Mouse (Mus musculus): Measurements from ENCODE around the gene Ccdc34. TPM values are rescaled to one million over a fixed set of nuclear protein-coding genes. Genes with fewer than 3 reads are reported as not detected.

Gene Ccdc34
- polyA plus RNA-seq, 1 experiment from 2014 or later = 29.9 TPM

GRCm38 (mm10) chr2:110058424-110058823, 40.8 kb downstream of the Ccdc34 start:
- no peak for ATAC-seq (ENCODE audit: low FRiP score)
- Histone ChIP-seq H3K4me2 (replicated peaks) (no peak overlapping the region), H3K27me3 (ENCODE audit: control insufficient read depth, insufficient read depth, low read length) (no peaks in the 10 kb centered on the region), H3K9me3 (ENCODE audit: control insufficient read depth, low read length) (no peaks in the 10 kb centered on the region), H3K4me3 (replicated peaks; ENCODE audit: low read length) (no peak overlapping the region), H3K9ac (no peak overlapping the region), H3K4me1 (replicated peaks; ENCODE audit: control insufficient read depth, insufficient read depth, low read length) (no peaks in the 10 kb centered on the region), H3K27ac (no peak overlapping the region), H3K36me3 (replicated peaks; ENCODE audit: control insufficient read depth, insufficient read depth) (no peaks in the 10 kb centered on the region)
- WGBS = 65% methylated on average over 4 of the region's 4 CpGs
- DNase-seq (ENCODE audit: low spot score) = no peak

GRCm38 (mm10) chr2:110063131-110063530, 45.5 kb downstream of the Ccdc34 start:
- ATAC-seq (ENCODE audit: low FRiP score) = no peak
- DNase-seq (ENCODE audit: low spot score) = no peak
- WGBS = 91% methylated on average over 1 of the region's 1 CpGs
- no peak overlapping the region for H3K4me3 ChIP-seq (replicated peaks; ENCODE audit: low read length)
- no peaks in the 10 kb centered on the region for H3K4me1 ChIP-seq (replicated peaks; ENCODE audit: control insufficient read depth, insufficient read depth, low read length)
- H3K27me3 ChIP-seq (ENCODE audit: control insufficient read depth, insufficient read depth, low read length) = no peaks in the 10 kb centered on the region
- no peak overlapping the region for H3K27ac ChIP-seq
- H3K9me3 ChIP-seq (ENCODE audit: control insufficient read depth, low read length) = no peaks in the 10 kb centered on the region
- no peaks in the 10 kb centered on the region for H3K36me3 ChIP-seq (replicated peaks; ENCODE audit: control insufficient read depth, insufficient read depth)
- H3K4me2 ChIP-seq (replicated peaks) = no peak overlapping the region
- H3K9ac ChIP-seq = no peak overlapping the region

GRCm38 (mm10) chr2:110068916-110069315, 51.3 kb downstream of the Ccdc34 start:
- Histone ChIP-seq H3K27me3 (ENCODE audit: control insufficient read depth, insufficient read depth, low read length) (no peaks in the 10 kb centered on the region), H3K4me3 (replicated peaks; ENCODE audit: low read length) (no peak overlapping the region), H3K27ac (no peak overlapping the region), H3K4me1 (replicated peaks; ENCODE audit: control insufficient read depth, insufficient read depth, low read length) (no peaks in the 10 kb centered on the region), H3K9me3 (ENCODE audit: control insufficient read depth, low read length) (no peaks in the 10 kb centered on the region), H3K9ac (no peak overlapping the region), H3K4me2 (replicated peaks) (no peak overlapping the region), H3K36me3 (replicated peaks; ENCODE audit: control insufficient read depth, insufficient read depth) (no peaks in the 10 kb centered on the region)
- ATAC-seq (ENCODE audit: low FRiP score) = no peak
- DNase-seq (ENCODE audit: low spot score) = no peak

- 89% methylated on average over 6 of the region's 6 CpGs for WGBS
- Histone ChIP-seq H3K36me3 (replicated peaks; ENCODE audit: control insufficient read depth, insufficient read depth) (no peaks in the 10 kb centered on the region), H3K27me3 (ENCODE audit: control insufficient read depth, insufficient read depth, low read length) (no peaks in the 10 kb centered on the region), H3K4me1 (replicated peaks; ENCODE audit: control insufficient read depth, insufficient read depth, low read length) (no peaks in the 10 kb centered on the region), H3K9me3 (ENCODE audit: control insufficient read depth, low read length) (no peaks in the 10 kb centered on the region), H3K27ac (no peak overlapping the region), H3K4me3 (replicated peaks; ENCODE audit: low read length) (no peak overlapping the region), H3K9ac (no peak overlapping the region), H3K4me2 (replicated peaks) (no peak overlapping the region)
- ATAC-seq (ENCODE audit: low FRiP score) (no peak), DNase-seq (ENCODE audit: low spot score) (no peak)
Observed at GRCm38 (mm10) chr2:110073023-110073422, 55.4 kb downstream of the Ccdc34 start.

- DNase-seq (ENCODE audit: low spot score) = no peak
- 94% methylated on average over 6 of the region's 6 CpGs for WGBS
Observed at GRCm38 (mm10) chr2:110074646-110075452, 57.2 kb downstream of the Ccdc34 start.

GRCm38 (mm10) chr2:110077240-110077639, 59.6 kb downstream of the Ccdc34 start:
- H3K27me3 ChIP-seq (ENCODE audit: control insufficient read depth, insufficient read depth, low read length) = no peaks in the 10 kb centered on the region
- H3K36me3 ChIP-seq (replicated peaks; ENCODE audit: control insufficient read depth, insufficient read depth) = no peaks in the 10 kb centered on the region
- WGBS = 88% methylated on average over 2 of the region's 2 CpGs
- no peak overlapping the region for H3K27ac ChIP-seq
- no peaks in the 10 kb centered on the region for H3K4me1 ChIP-seq (replicated peaks; ENCODE audit: control insufficient read depth, insufficient read depth, low read length)
- ATAC-seq (ENCODE audit: low FRiP score) = no peak
- no peak overlapping the region for H3K4me3 ChIP-seq (replicated peaks; ENCODE audit: low read length)
- H3K4me2 ChIP-seq (replicated peaks) = no peak overlapping the region
- H3K9ac ChIP-seq = no peak overlapping the region
- no peaks in the 10 kb centered on the region for H3K9me3 ChIP-seq (ENCODE audit: control insufficient read depth, low read length)
- no peak for DNase-seq (ENCODE audit: low spot score)

More at GRCm38 (mm10) chr2:110074646-110075452, 57.2 kb downstream of the Ccdc34 start:
- Histone ChIP-seq H3K4me2 (replicated peaks) (no peak overlapping the region), H3K9me3 (ENCODE audit: control insufficient read depth, low read length) (no peaks in the 10 kb centered on the region), H3K4me3 (replicated peaks; ENCODE audit: low read length) (no peak overlapping the region), H3K27me3 (ENCODE audit: control insufficient read depth, insufficient read depth, low read length) (no peaks in the 10 kb centered on the region), H3K4me1 (replicated peaks; ENCODE audit: control insufficient read depth, insufficient read depth, low read length) (no peaks in the 10 kb centered on the region), H3K27ac (no peak overlapping the region), H3K9ac (no peak overlapping the region), H3K36me3 (replicated peaks; ENCODE audit: control insufficient read depth, insufficient read depth) (no peaks in the 10 kb centered on the region)
- no peak for ATAC-seq (ENCODE audit: low FRiP score)

- WGBS = 77% methylated on average over 2 of the region's 2 CpGs
Observed at GRCm38 (mm10) chr2:110077655-110078054, 60.0 kb downstream of the Ccdc34 start.

GRCm38 (mm10) chr2:110080532-110080931, 62.9 kb downstream of the Ccdc34 start:
- 79% methylated on average over 6 of the region's 6 CpGs for WGBS
- H3K4me2 ChIP-seq (replicated peaks) = no peak overlapping the region
- DNase-seq (ENCODE audit: low spot score) = no peak

More at GRCm38 (mm10) chr2:110077655-110078054, 60.0 kb downstream of the Ccdc34 start:
- Histone ChIP-seq H3K9ac (no peak overlapping the region), H3K4me2 (replicated peaks) (no peak overlapping the region), H3K4me1 (replicated peaks; ENCODE audit: control insufficient read depth, insufficient read depth, low read length) (no peaks in the 10 kb centered on the region), H3K27ac (no peak overlapping the region), H3K27me3 (ENCODE audit: control insufficient read depth, insufficient read depth, low read length) (no peaks in the 10 kb centered on the region), H3K36me3 (replicated peaks; ENCODE audit: control insufficient read depth, insufficient read depth) (no peaks in the 10 kb centered on the region), H3K9me3 (ENCODE audit: control insufficient read depth, low read length) (no peaks in the 10 kb centered on the region), H3K4me3 (replicated peaks; ENCODE audit: low read length) (no peak overlapping the region)
- ATAC-seq (ENCODE audit: low FRiP score) (no peak), DNase-seq (ENCODE audit: low spot score) (no peak)

GRCm38 (mm10) chr2:110082975-110083374, 65.4 kb downstream of the Ccdc34 start:
- H3K27me3 ChIP-seq (ENCODE audit: control insufficient read depth, insufficient read depth, low read length) = no peaks in the 10 kb centered on the region
- no peaks in the 10 kb centered on the region for H3K9me3 ChIP-seq (ENCODE audit: control insufficient read depth, low read length)
- H3K4me3 ChIP-seq (replicated peaks; ENCODE audit: low read length) = no peak overlapping the region
- 93% methylated on average over 2 of the region's 2 CpGs for WGBS
- ATAC-seq (ENCODE audit: low FRiP score) = no peak
- H3K9ac ChIP-seq = no peak overlapping the region
- no peak overlapping the region for H3K4me2 ChIP-seq (replicated peaks)
- H3K36me3 ChIP-seq (replicated peaks; ENCODE audit: control insufficient read depth, insufficient read depth) = no peaks in the 10 kb centered on the region
- no peak overlapping the region for H3K27ac ChIP-seq
- no peak for DNase-seq (ENCODE audit: low spot score)
- H3K4me1 ChIP-seq (replicated peaks; ENCODE audit: control insufficient read depth, insufficient read depth, low read length) = no peaks in the 10 kb centered on the region

More at GRCm38 (mm10) chr2:110080532-110080931, 62.9 kb downstream of the Ccdc34 start:
- H3K27ac ChIP-seq = no peak overlapping the region
- no peaks in the 10 kb centered on the region for H3K36me3 ChIP-seq (replicated peaks; ENCODE audit: control insufficient read depth, insufficient read depth)
- H3K9ac ChIP-seq = no peak overlapping the region
- H3K4me3 ChIP-seq (replicated peaks; ENCODE audit: low read length) = no peak overlapping the region
- no peaks in the 10 kb centered on the region for H3K4me1 ChIP-seq (replicated peaks; ENCODE audit: control insufficient read depth, insufficient read depth, low read length)
- ATAC-seq (ENCODE audit: low FRiP score) = no peak
- no peaks in the 10 kb centered on the region for H3K27me3 ChIP-seq (ENCODE audit: control insufficient read depth, insufficient read depth, low read length)
- H3K9me3 ChIP-seq (ENCODE audit: control insufficient read depth, low read length) = no peaks in the 10 kb centered on the region

Data from hindbrain, embryonic 14.5 days (tissue).